Mouse (Mus musculus) T-helper 1 cell (primary cell): ENCODE data around the gene Wnt5a.

Source experiments
- in situ Hi-C: fragments of 300-600 bp; cut with MboI, MseI; formaldehyde crosslinking; loops from one replicate; pipeline ENCODE4 v1.15.1; 2025; ENCODE audit warnings: high pct_unique_total_duplicates

The Wnt5a gene

GRCm38 (mm10) chr14:28504101-28505050 is at the start of gene Wnt5a:
Gene Wnt5a (plus strand): TSS chr14:28504750.
- in situ Hi-C loops, result no loop called here

DNA sequence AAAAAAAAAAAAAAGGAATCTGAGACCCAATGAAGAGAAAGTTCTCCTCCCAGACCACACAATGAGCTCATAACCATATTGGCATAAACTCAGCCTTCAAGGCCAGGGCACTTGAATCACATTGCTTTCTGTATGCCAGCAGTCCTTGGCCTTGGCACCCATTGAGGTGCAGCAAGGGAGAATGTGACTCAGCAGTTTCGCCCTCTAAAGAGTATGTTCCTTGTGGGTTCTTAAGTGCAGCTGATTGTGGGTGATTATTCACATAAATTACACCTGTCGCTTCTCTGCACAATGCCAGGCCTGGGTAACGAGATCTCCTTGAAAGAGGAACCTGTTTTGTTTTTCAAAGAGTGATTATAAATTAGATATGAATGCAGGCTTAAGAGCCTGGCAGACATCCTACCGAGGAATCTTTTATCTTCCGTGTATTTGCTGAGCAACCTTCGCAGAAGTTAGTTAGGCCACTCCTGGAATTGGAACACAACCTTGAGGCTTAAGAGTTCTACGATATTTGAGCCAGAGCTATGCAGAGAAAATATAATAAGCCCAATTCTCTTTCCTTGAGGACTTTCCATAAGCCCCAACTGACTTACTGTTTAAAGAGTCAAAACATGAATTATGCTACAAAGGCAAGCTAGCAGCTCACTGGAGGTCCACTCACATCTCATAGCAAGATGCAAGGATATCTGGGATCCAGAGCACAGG is 48.0 kb upstream of the Wnt5a start:
- in situ Hi-C loops, result no loop called here

GRCm38 (mm10) chr14:28457428-28457827 is 47.1 kb upstream of the Wnt5a start:
- in situ Hi-C loops, result no loop called here

GRCm38 (mm10) chr14:28467956-28468355 is 36.6 kb upstream of the Wnt5a start:
- in situ Hi-C loops, result no loop called here

- in situ Hi-C loops, result no loop called here
These were observed 34.9 kb upstream of the Wnt5a start for GRCm38 (mm10) chr14:28469696-28470095.

DNA sequence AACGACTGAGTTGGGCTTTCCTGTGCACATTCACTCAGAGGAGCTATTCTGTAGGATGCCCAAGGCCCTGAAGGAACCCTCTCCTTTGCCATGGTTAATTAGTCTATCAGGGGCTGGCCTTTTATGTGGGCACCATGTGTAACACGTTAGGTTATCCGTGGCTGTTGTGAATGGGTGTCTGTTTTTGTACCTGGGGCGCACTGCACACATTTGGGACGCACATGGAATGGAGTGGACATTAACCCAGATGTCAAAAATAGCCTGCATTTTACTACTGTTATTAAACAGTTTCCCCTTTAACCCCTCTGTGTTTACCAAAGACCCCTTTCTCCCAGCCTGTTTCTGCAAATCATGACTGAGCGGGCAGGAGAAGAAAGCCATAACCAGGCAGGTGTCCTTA is 34.3 kb upstream of the Wnt5a start:
- in situ Hi-C loops, result no loop called here

GRCm38 (mm10) chr14:28475012-28475411 is 29.5 kb upstream of the Wnt5a start:
- in situ Hi-C loops, result no loop called here

DNA sequence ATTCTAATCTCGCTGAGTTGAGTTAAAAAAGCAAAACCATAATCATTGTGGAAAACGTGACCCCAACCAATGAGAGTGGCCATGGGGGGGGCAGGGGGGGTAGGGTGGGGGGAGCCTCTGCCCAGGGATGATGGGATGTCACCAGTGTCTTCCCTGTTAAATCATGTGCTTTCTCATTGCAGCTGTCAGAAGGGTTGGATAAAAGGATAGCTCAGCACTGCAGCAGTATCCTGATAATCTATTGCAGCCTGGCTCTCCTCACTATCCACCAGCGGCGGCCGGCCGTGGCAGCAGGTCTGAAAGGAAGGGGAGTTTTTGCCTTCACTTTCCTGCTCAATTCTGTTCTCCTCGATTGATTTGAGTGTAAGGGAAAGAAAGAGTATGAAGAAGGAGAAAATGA is 29.1 kb upstream of the Wnt5a start:
- in situ Hi-C loops, result no loop called here

DNA sequence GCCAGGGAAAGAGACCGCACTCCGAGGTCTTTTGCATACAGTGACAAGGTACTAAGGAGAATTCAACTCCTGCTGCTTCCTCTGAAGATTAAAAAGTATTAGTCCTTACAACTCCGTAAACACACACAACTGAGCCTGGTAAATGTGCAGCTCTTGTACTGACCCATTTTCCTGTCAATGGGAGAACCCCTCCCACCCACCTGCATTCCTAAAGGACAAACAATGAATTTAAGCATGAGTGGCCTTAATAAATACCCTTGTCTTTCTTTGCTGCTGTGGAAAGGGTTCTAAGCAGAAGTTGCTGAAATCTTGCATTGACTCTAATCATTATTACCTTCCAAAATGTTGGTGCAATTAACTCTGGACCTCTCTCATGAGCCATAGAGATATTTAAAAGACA is 27.8 kb upstream of the Wnt5a start:
- in situ Hi-C loops, result no loop called here

GRCm38 (mm10) chr14:28480866-28481265 is 23.7 kb upstream of the Wnt5a start:
- in situ Hi-C loops, result no loop called here

DNA sequence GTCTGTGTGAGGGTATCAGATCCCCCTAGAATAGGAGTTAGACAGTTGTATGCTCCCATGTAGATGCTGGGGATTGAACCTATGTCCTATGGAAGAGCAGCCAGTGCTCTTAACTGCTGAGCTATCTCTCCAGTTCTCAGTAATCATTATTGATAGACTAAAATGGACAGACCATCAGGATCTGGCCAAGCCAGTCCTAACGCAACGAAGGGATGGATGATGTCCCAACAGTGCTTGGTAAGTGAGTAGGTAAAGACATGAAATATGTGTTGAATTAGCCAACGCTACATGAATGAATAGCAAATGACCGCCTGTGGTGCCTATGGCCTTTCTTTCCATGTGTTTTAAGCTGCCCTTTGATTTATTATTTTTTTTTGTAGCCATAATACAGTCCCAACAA is 10.7 kb upstream of the Wnt5a start:
- in situ Hi-C loops, result no loop called here

DNA sequence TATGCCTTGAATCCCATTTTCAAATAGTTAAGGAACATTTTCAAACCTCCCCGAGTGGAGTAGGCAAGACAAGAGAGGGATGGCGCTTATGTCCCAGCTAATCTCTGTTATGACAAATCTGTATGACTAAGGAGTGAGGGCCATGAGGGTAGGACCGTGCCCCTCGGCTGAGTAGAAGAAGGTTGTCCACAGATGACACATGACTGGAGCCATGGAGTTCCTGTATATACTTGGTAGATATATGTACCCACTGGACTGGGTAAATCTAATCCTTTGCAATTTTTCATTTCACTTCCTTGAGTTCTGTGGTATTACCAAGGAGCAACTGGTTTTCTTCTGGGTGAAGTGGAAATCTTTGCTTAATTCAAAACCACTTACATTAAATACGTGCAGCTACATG is 10.3 kb upstream of the Wnt5a start:
- in situ Hi-C loops, result no loop called here

DNA sequence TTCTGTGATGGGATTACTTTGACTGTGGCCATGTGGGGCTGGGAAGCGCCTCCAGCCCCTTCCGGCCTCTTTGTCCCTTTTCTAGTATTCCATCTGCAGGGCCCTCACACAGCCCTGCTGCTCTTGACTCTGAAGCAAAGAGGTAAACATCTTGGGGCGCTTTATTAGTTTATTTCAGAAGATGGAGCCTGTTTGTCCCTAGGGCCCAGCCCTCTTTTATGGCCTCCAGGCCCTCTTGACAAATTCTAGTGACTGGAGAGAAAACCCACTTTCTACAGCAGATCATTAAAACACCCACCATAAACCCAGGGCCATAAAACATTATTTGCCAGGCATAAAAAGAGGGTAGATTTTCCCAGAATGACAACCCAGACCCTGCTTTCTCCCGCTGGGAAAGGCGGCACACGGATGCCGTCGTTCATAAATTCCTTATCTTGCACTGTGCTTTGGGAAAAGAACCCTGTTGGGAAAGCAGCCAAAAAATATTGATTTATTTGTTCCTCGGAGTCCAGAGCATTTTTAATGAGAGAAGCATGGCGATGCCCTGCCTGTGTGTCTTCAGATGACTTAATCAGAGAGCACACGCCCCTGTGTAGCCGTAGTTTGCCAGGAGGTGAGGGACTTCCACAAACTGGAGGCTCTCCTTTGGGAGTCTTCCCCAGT is 3.2 kb upstream of the Wnt5a start:
- in situ Hi-C loops, result no loop called here

- in situ Hi-C loops, result no loop called here
These were observed 1.3 kb upstream of the Wnt5a start for GRCm38 (mm10) chr14:28503276-28503675.

GRCm38 (mm10) chr14:28505051-28505585 is 568 bp downstream of the Wnt5a start:
- in situ Hi-C loops, result no loop called here

GRCm38 (mm10) chr14:28505586-28506375 is 1.2 kb downstream of the Wnt5a start:
- in situ Hi-C loops, result no loop called here

GRCm38 (mm10) chr14:28506376-28506831 is 1.9 kb downstream of the Wnt5a start:
- in situ Hi-C loops, result no loop called here

- in situ Hi-C loops, result no loop called here
These were observed 2.5 kb downstream of the Wnt5a start for GRCm38 (mm10) chr14:28507011-28507410.

GRCm38 (mm10) chr14:28507471-28507870 is 2.9 kb downstream of the Wnt5a start:
- in situ Hi-C loops, result no loop called here

- in situ Hi-C loops, result no loop called here
These were observed 4.0 kb downstream of the Wnt5a start for GRCm38 (mm10) chr14:28508288-28509258.
